Mouse (Mus musculus) MEL (cell line): ENCODE data around the gene Hoxb4. TPM values are rescaled to one million over a fixed set of nuclear protein-coding genes. Genes with fewer than 3 reads are reported as not detected.

Experiments used
- DNase-seq: peaks from one replicate; pipeline ENCODE4 v3.0.0; 2011; ENCODE audit warnings: low read depth, low spot score
- H3K27ac ChIP-seq: 2 replicates; pipeline ENCODE4 v1.5.1; 2012; ENCODE audit warnings: low read depth, mild to moderate bottlenecking, control low read depth, low read length, moderate library complexity; ENCODE audit not compliant: control insufficient read depth
- H3K27me3 ChIP-seq, 2 experiments: fragments of 150-350 bp in 1 of 2; sonication (generic) in 1 of 2; 2 replicates each; pipeline ENCODE4 v1.6.1; 2012; ENCODE audit warnings: low read length in 2 of 2, mild to moderate bottlenecking in 2 of 2, improper control_type of control experiment in 1 of 2, moderate library complexity in 1 of 2; ENCODE audit not compliant: insufficient read depth in 2 of 2, control insufficient read depth in 1 of 2
- H3K36me3 ChIP-seq, 2 experiments: 2 replicates each; pipeline ENCODE4 v1.6.1; 2012 to 2014; ENCODE audit warnings: low read length in 2 of 2, improper control_type of control experiment in 1 of 2, inconsistent platforms in 1 of 2, mild to moderate bottlenecking in 1 of 2; ENCODE audit not compliant: insufficient read depth in 2 of 2, control insufficient read depth in 1 of 2
- H3K4me1 ChIP-seq, 2 experiments: fragments of 150-350 bp in 1 of 2; sonication (generic) in 1 of 2; 2 replicates each; pipeline ENCODE4 v1.6.1; 2012; ENCODE audit warnings: low read length in 2 of 2, improper control_type of control experiment in 1 of 2, mild to moderate bottlenecking in 1 of 2; ENCODE audit not compliant: insufficient read depth in 2 of 2, control insufficient read depth in 1 of 2
- H3K4me3 ChIP-seq, 2 experiments: fragments of 150-350 bp in 1 of 2; sonication (generic) in 1 of 2; 2 replicates each; pipeline ENCODE4 v1.5.1; 2012; ENCODE audit warnings: low read depth in 2 of 2, low read length in 2 of 2, mild to moderate bottlenecking in 2 of 2, moderate library complexity in 2 of 2, control low read depth in 1 of 2, improper control_type of control experiment in 1 of 2; ENCODE audit not compliant: control insufficient read depth in 1 of 2, insufficient read depth in 1 of 2
- H3K79me2 ChIP-seq: 2 replicates; pipeline ENCODE4 v1.6.1; 2012; ENCODE audit warnings: mild to moderate bottlenecking, low read length, moderate library complexity; ENCODE audit not compliant: control insufficient read depth, poor library complexity, insufficient read depth
- H3K9ac ChIP-seq: 2 replicates; pipeline ENCODE4 v1.6.1; 2012; ENCODE audit warnings: low read depth, mild to moderate bottlenecking, control low read depth, low read length, moderate library complexity; ENCODE audit not compliant: control insufficient read depth, poor library complexity, severe bottlenecking
- H3K9me3 ChIP-seq: fragments of 150-350 bp; sonication (generic); replicated peaks from 2 replicates; pipeline ENCODE4 v1.6.1; 2012; ENCODE audit warnings: mild to moderate bottlenecking, low read length, improper control_type of control experiment, moderate library complexity; ENCODE audit not compliant: insufficient read depth
- BHLHE40 ChIP-seq: IDR thresholded peaks from 2 replicates; pipeline ENCODE4 v1.6.1; 2012; ENCODE audit warnings: low read depth, mild to moderate bottlenecking, inconsistent platforms, low read length, improper control_type of control experiment, borderline replicate concordance
- E2F4 ChIP-seq: IDR thresholded peaks from 2 replicates; pipeline ENCODE4 v1.6.1; 2011; ENCODE audit warnings: low read depth, low read length, improper control_type of control experiment, borderline replicate concordance
- GABPA ChIP-seq: IDR thresholded peaks from 2 replicates; pipeline ENCODE4 v1.6.1; 2012; ENCODE audit warnings: low read depth, mild to moderate bottlenecking, inconsistent platforms, low read length, improper control_type of control experiment, moderate library complexity
- GATA1 ChIP-seq: IDR thresholded peaks from 2 replicates; pipeline ENCODE4 v1.6.1; 2011; ENCODE audit warnings: low read depth, low read length, improper control_type of control experiment
- MAZ ChIP-seq: IDR thresholded peaks from 2 replicates; pipeline ENCODE4 v1.6.1; 2012; ENCODE audit warnings: low read depth, mild to moderate bottlenecking, inconsistent platforms, low read length, improper control_type of control experiment
- MEF2A ChIP-seq: IDR thresholded peaks from 2 replicates; pipeline ENCODE4 v1.6.1; 2014; ENCODE audit warnings: low read depth, mild to moderate bottlenecking, inconsistent platforms, low read length, improper control_type of control experiment; ENCODE audit not compliant: poor library complexity, insufficient replicate concordance, severe bottlenecking; ENCODE audit errors: extremely low read depth
- NELFE ChIP-seq: IDR thresholded peaks from 2 replicates; pipeline ENCODE4 v1.6.1; 2011; ENCODE audit warnings: low read depth, low read length, improper control_type of control experiment
- POLR2AphosphoS2 ChIP-seq: IDR thresholded peaks from 2 replicates; pipeline ENCODE4 v1.6.1; 2011; ENCODE audit warnings: low read length, improper control_type of control experiment
- POLR2AphosphoS5 ChIP-seq: IDR thresholded peaks from 2 replicates; pipeline ENCODE4 v1.6.1; 2012; ENCODE audit warnings: low read depth, borderline replicate concordance, mild to moderate bottlenecking, inconsistent platforms, low read length, moderate library complexity, mixed read lengths
- RAD21 ChIP-seq: IDR thresholded peaks from 2 replicates; pipeline ENCODE4 v1.6.1; 2011; ENCODE audit warnings: mild to moderate bottlenecking, low read depth, low read length, improper control_type of control experiment
- SIN3A ChIP-seq: IDR thresholded peaks from 2 replicates; pipeline ENCODE4 v1.6.1; 2012; ENCODE audit warnings: low read length, improper control_type of control experiment, inconsistent platforms
- TAL1 ChIP-seq: IDR thresholded peaks from 2 replicates; pipeline ENCODE4 v1.6.1; 2012; ENCODE audit warnings: mild to moderate bottlenecking, inconsistent platforms, low read length, moderate library complexity, mixed read lengths
- TCF12 ChIP-seq: IDR thresholded peaks from 2 replicates; pipeline ENCODE4 v1.6.1; 2014; ENCODE audit warnings: low read depth, mild to moderate bottlenecking, inconsistent platforms, low read length, improper control_type of control experiment, moderate library complexity
- UBTF ChIP-seq: IDR thresholded peaks from 2 replicates; pipeline ENCODE4 v1.6.1; 2012; ENCODE audit warnings: low read depth, mild to moderate bottlenecking, inconsistent platforms, low read length, improper control_type of control experiment, moderate library complexity, borderline replicate concordance; ENCODE audit not compliant: insufficient read depth
- polyA plus RNA-seq, 2 experiments: library from polyadenylated mRNA; stranded (reverse) in 1 of 2; unstranded in 1 of 2; fragments of >175 nt in 1 of 2; fragments of >200 nt in 1 of 2; gene quantifications; 2 replicates each; pipeline versions ENCODE4 v1.2.1 to v1.2.4; 2012; ENCODE audit warnings: low replicate concordance in 2 of 2, low read depth in 1 of 2; ENCODE audit not compliant: insufficient read length in 2 of 2, insufficient read depth in 1 of 2, missing spikeins in 1 of 2
- total RNA-seq: library from RNA; depleted of rRNA; stranded (reverse); fragments of 300-350 nt; gene quantifications from 2 replicates; pipeline ENCODE4 v1.2.3, GENCODE M21; 2012

Gene Hoxb4
- total and polyA plus RNA-seq, 3 experiments, result not detected

DNA sequence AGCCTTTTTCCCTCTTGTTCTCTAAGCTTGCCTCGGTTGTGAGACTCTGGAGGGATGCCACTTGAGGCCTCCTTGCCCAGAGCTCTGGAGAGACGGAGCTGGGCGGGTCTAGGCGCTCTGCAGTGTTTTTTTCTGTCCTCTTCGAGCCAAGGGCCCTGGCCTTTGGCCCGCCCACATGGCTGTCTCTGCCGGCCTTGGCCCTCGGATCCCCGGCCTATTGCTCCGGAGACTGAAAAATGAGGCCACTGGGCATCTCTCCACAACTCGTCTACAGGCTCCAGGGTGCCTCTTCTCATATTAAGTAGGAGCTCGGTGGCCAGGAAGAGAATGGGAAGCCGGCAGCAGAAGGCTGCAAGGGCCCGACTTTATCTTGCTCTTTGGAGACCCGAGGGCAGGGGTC lies 16.2 kb upstream of the Hoxb4 start:
- no peak overlapping the region for H3K27ac ChIP-seq

DNA sequence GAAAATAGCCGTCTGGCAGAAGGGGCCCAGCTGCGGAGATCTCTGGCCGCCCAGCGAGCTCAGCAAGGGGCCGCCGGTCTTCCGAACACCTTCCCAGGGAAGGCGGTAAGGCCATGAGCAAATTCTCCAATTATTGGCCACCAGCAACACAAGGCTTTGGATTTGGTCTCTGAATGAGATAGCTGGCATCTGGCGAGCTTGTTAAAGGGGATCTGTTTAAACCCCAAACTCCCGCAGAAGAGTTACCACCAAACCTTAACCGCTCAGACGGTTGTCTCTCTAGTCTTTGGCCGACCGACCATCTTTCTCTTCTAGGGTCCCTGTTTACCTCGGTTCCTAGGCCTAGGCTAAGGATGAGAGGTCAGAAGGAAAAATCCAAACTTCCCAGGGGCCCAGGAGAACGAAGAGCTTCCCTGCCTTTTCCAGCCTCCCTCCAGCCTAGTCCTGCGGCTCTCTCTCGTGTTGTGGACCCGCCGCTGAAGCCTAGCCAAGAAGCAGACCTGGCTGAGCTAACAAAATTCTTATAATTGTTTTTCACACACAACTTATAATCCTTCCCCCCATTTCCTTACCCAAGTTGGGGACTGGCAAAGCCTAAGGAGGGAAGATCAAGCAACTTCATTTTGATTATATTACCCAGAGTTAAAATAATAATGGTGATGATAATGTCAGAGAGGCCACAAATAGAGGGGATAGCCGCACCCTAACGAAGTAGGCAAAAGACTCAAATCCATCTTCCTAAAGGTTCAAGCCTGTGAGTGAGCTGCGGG lies 15.5 kb upstream of the Hoxb4 start:
- Histone ChIP-seq H3K9ac (no peak overlapping the region), H3K27me3 (peaks cover 0 to 4% of the 10 kb centered on the region in 2 experiments; a peak in 3 of 4 replicates), H3K9me3 (no peaks in the 10 kb centered on the region), H3K27ac (no peak overlapping the region), H3K4me3 (no peak overlapping the region), H3K36me3 (no peaks in the 10 kb centered on the region), H3K79me2 (no peaks in the 10 kb centered on the region), H3K4me1 (no peaks in the 10 kb centered on the region)
- DNase-seq, result no peak
- TF ChIP-seq GATA1 (no peak), POLR2AphosphoS5 (no peak), SIN3A (no peak), NELFE (no peak)

More for the DNA sequence above, 16.2 kb upstream of the Hoxb4 start:
- TF ChIP-seq NELFE, result no peak
- TF ChIP-seq BHLHE40, result no peak
- peaks cover 4 to 7% of the 10 kb centered on the region in 2 experiments for H3K27me3 ChIP-seq
- H3K36me3 ChIP-seq, result no peaks in the 10 kb centered on the region
- DNase-seq, result no peak
- no peaks in the 10 kb centered on the region for H3K4me1 ChIP-seq
- H3K9me3 ChIP-seq, result no peaks in the 10 kb centered on the region
- H3K4me3 ChIP-seq, result no peak overlapping the region
- H3K9ac ChIP-seq, result no peak overlapping the region
- H3K79me2 ChIP-seq, result no peaks in the 10 kb centered on the region

DNA sequence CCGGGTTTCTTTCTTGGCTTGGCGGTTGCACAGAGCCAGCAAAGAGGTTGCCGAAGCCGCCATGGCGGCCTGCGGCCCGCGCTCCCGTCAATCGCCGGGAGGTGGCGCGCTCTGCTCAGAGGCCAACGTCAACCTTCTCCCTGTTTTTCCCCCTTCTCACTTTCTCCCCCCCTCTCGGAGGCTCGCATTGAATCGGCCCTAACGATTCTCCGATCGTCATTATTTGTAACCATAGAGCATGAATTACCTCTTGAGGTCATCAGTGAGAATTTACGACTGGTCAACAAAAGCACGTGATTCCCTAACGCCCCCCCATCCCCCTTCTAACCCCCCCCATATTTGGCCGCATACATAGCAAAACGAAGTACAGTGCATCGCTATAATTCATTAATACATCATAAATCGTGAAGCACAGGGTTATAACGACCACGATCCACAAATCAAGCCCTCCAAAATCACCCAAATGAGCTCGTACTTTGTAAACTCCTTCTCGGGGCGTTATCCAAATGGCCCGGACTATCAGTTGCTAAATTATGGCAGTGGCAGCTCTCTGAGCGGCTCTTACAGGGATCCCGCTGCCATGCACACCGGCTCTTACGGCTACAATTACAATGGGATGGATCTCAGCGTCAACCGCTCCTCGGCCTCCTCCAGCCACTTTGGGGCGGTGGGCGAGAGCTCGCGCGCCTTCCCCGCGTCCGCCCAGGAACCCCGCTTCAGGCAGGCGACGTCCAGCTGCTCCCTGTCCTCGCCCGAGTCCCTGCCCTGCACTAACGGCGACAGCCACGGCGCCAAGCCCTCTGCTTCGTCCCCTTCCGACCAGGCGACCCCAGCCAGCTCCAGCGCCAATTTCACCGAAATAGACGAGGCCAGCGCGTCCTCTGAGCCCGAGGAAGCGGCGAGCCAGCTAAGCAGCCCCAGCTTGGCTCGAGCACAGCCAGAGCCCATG lies 14.6 kb upstream of the Hoxb4 start, which contains the start of gene Hoxb5:
Gene Hoxb5, plus strand, starts transcription at position 186 of the 949 bp plus-strand sequence.
- Histone ChIP-seq H3K27ac (no peak within 1 kb of the TSS), H3K79me2 (no peaks in the 10 kb centered on the region)
- TF ChIP-seq UBTF, result no peak
- TF ChIP-seq GABPA, result no peak
- no peak for TF ChIP-seq MEF2A
- TF ChIP-seq RAD21, result no peak
- TF ChIP-seq POLR2AphosphoS2, result no peak
- no peak for TF ChIP-seq GATA1
- TF ChIP-seq TCF12, result no peak
- no peak for TF ChIP-seq MAZ
- no peak for TF ChIP-seq SIN3A
- TF ChIP-seq E2F4, result no peak
- no peak for TF ChIP-seq TAL1
- TF ChIP-seq, all 39 proteins: peak for 0
- no peak for DNase-seq
- Histone ChIP-seq H3K9me3 (no peaks in the 10 kb centered on the region), H3K27me3 (peaks cover 0 to 2% of the 10 kb centered on the region in 2 experiments; a peak in 1 of 4 replicates), H3K4me1 (no peaks in the 10 kb centered on the region), H3K9ac (no peak within 1 kb of the TSS), H3K36me3 (no peaks in the 10 kb centered on the region), H3K4me3 (no peak within 1 kb of the TSS)
